Mouse (Mus musculus) gastrocnemius, adult 8-10 months (tissue): ENCODE measurements around the gene Gm867. TPM values are rescaled to one million over a fixed set of nuclear protein-coding genes. Genes with fewer than 3 reads are reported as not detected.

ENCODE experiments used
- DNase-seq, 2 experiments: peaks; one replicate each; pipeline ENCODE4 v3.0.0; 2022; ENCODE audit warnings: low spot score in 2 of 2
- total RNA-seq, 4 experiments: library from RNA; stranded (reverse); gene quantifications; 2 replicates each; pipeline ENCODE4 v1.2.4; 2022

Gm867 gene
- total RNA-seq, 4 experiments from 2014 or later: not detected

DNA sequence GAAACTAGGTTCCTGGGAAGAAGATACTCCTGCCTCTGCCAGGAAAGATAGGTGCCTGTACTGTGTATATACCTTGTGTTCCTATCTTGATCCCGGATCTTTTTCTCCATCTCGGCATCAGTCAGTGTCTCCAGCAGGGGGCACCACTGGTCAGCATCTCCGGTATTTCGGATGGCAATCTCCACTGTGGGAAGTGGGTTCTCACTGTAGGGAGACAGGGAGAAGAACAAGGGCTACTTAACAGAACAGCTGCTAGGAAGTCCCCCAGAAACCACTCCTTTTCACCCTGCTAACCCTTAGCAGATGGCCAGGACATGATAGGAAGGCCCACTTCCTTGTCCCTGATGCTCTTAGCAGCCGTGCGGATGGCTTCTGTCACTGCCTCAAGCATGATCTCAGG, 43.1 kb downstream of the Gm867 start:
- peak; percentile 74 to 75 for DNase-seq

- no peak for DNase-seq
Observed at GRCm38 (mm10) chr10:75896208-75896607, 44.3 kb downstream of the Gm867 start.

DNA sequence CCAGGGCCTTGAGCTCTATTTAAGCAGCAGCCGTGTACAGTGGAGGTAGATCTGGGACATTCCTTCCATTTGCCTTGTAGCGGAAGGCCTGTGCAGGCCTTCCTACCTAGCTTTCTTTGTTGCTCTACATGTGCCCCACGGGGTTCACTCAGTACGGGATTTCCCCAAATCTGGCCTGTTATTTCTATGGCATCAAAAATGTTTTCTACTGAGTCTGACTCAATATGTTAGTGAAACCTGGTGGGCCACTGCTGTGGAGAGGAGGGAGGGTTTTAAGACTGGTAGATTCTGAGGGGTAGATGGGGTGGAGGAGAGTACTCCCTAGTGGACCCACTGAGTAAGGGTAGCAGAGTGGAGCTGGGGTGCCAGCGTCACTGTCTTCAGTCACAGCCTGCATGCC, 44.7 kb downstream of the Gm867 start:
- no peak for DNase-seq

DNA sequence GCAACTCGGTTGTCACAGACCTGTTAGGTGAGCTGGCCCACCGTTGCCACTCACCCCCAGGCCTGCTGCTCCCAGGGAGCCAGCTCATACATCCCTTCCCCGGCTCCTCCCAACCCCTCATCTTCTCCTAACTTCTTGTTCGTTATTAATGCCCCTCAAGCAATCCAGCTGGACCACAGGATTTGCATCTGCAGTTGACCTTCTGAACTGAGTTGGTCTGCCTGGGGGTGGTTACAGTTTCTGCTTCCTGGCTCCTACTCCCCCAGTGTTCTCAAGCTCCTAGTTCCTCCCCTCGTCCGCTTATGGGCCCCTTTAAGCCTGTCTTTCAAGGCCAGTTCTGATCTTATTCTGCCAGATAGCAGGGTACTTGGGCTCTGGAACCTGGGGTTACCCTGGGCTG, 45.9 kb downstream of the Gm867 start:
- DNase-seq: no peak

DNA sequence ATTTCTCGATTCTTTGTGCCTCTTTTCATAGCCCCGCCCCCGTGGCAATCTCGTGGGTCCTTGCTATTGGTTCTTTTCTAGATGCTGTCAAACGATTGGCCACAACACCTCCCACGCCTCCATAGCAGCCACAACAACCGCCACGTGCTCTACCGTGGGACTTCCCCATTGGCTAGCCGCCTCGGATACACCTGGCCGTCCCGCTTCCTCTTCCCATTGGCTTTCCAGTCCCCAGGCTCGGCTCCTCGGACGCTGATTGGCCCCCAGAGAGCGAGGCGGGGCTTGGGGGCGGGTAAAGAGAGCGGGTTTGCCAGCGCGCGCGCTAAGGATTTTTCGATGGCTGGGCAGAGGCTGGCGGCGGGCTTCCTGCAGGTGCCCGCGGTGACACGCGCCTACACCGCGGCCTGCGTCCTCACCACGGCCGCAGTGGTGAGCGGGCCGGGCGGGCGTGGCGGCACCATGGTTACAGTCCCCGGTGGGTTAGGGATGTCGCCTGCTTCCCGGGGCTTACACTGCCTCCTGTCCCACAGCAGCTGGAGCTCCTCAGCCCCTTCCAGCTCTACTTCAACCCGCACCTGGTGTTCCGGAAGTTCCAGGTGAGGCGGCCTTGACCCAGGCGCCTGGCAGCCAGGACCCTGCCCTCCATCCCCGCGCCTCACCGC, 47.3 kb downstream of the Gm867 start, which contains the start of gene Derl3:
Gene Derl3, plus strand, starts transcription at position 325 of the 662 bp plus-strand sequence.
- peak; percentile 83 to 86 for DNase-seq

DNA sequence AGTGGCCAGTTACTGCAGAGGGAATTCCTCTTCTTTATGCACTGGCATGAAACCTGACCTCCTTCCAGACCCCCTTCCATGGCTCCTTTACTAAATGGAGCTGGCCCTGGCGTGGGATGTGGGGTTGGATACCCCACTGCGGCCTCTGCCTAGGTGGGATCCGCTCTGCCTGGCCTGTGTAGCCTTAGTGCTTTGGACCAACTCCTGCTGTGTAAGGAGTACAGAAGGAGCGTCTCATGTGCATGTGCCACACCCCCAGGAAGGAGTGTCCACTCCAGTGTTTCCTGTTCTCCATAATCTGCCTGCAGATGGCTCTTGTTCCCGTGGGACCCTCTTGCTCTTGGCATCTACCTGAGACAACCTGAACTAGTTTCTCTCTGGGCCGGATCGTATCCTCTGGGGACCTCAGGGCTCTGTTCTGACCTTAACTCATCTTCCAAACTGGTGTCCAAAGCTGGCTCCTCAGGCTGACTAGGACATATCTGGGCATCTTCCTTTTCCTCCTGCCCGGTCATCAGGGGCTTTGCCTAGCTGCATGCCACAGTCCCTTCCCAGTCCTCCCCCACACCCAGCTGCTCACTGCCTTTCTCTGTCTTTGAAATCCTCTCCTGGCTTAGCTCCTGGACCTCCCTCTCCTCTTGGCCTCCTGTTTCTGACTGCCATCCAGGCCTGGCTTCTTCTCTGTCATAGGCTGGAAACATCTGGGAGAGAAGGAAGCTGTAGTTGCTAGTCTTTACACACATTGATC, 50.9 kb downstream of the Gm867 start:
- DNase-seq: no peak

Other genes starting within 250 kb of the Gm867 start
- 1 to 10 TPM; 6.6 to 9.3 (median 7.4) TPM for gene Cabin1, start 176.3 kb downstream of the Gm867 start, total RNA-seq
- 10 to 100 TPM; 23.6 to 32.6 (median 29.5) TPM for gene Ddt, start 167.3 kb downstream of the Gm867 start, total RNA-seq
- gene Gm20441, start 159.7 kb downstream of the Gm867 start, total RNA-seq: not detected
- gene Gstt3, start 159.3 kb downstream of the Gm867 start, total RNA-seq: 1 to 10 TPM; 2.6 to 4.8 (median 3.1) TPM
- 1 to 10 TPM; 4.6 to 8.3 (median 4.8) TPM for gene Gstt1, start 142.1 kb downstream of the Gm867 start, total RNA-seq
- not detected for gene Gstt4, start 118.1 kb downstream of the Gm867 start, total RNA-seq
- 1 to 10 TPM; 2.7 to 6.5 (median 3.8) TPM for gene Gstt2, start 103.2 kb downstream of the Gm867 start, total RNA-seq
- 100 to 1,000 TPM; 144 to 161 (median 157) TPM for gene Mif, start 80.4 kb downstream of the Gm867 start, total RNA-seq
- 1 to 10 TPM in 1 of 4 experiments, not detected in 3; 1.1 TPM for gene Derl3, start 47.3 kb downstream of the Gm867 start, total RNA-seq
- gene Smarcb1, start 19.1 kb downstream of the Gm867 start, total RNA-seq: 10 to 100 TPM; 11.0 to 16.7 (median 11.5) TPM
- 1,000 to 10,000 TPM; 1,130 to 1,571 (median 1,273) TPM for gene Chchd10, start 7.5 kb downstream of the Gm867 start, total RNA-seq
- 1 to 10 TPM in 3 of 4 experiments, under 1 TPM in 1; 0.77 to 2.3 (median 1.4) TPM for gene Mmp11, start 4.2 kb downstream of the Gm867 start, total RNA-seq
- gene Vpreb3, start 2.4 kb upstream of the Gm867 start, total RNA-seq: not detected
- gene Gm5134, start 13.8 kb upstream of the Gm867 start, total RNA-seq: not detected
- 10 to 100 TPM in 1 of 4 experiments, 1 to 10 TPM in 3; 7.9 to 11.0 (median 9.2) TPM for gene Zfp280b, start 92.0 kb upstream of the Gm867 start, total RNA-seq
- gene Slc5a4b, start 170.3 kb upstream of the Gm867 start, total RNA-seq: not detected
- not detected for gene Slc5a4a, start 206.8 kb upstream of the Gm867 start, total RNA-seq